Mouse (Mus musculus) forebrain, embryonic 12.5 days (tissue): ENCODE results near the gene Gm14597. TPM values are rescaled to one million over a fixed set of nuclear protein-coding genes. Genes with fewer than 3 reads are reported as not detected.
"Not testable (repeated sequence)": the region's sequence is repeated elsewhere in the genome, so short reads cannot be mapped to it uniquely, and the experiment has no call there.

Source experiments
- ATAC-seq: fragments of 200-750 bp; cut with Nextera tagmentation; 2 replicates; pipeline ENCODE4 v1.8.0; 2017; ENCODE audit warnings: moderate TSS enrichment; ENCODE audit not compliant: low FRiP score
- H3K27ac ChIP-seq: fragments of 300-500 bp; sonication (generic); 2 replicates; pipeline ENCODE4 v1.5.1; 2016; ENCODE audit warnings: mild to moderate bottlenecking
- H3K27me3 ChIP-seq: fragments of 300-500 bp; sonication (generic); 2 replicates; pipeline ENCODE4 v1.6.1; 2016; ENCODE audit warnings: mild to moderate bottlenecking
- H3K36me3 ChIP-seq: fragments of 300-500 bp; sonication (generic); replicated peaks from 2 replicates; pipeline ENCODE4 v1.6.1; 2016; ENCODE audit warnings: mild to moderate bottlenecking
- H3K4me1 ChIP-seq: fragments of 300-500 bp; sonication (generic); 2 replicates; pipeline ENCODE4 v1.6.1; 2016
- H3K4me2 ChIP-seq: fragments of 300-500 bp; sonication (generic); 2 replicates; pipeline ENCODE4 v1.6.1; 2016; ENCODE audit warnings: mild to moderate bottlenecking, moderate library complexity
- H3K4me3 ChIP-seq: fragments of 300-500 bp; sonication (generic); replicated peaks from 2 replicates; pipeline ENCODE4 v1.5.1; 2016; ENCODE audit warnings: mild to moderate bottlenecking
- H3K9ac ChIP-seq: fragments of 300-500 bp; sonication (generic); 2 replicates; pipeline ENCODE4 v1.6.1; 2016; ENCODE audit warnings: mild to moderate bottlenecking
- H3K9me3 ChIP-seq: fragments of 300-500 bp; sonication (generic); 2 replicates; pipeline ENCODE4 v1.6.1; 2016
- WGBS: fragments of 180-500 bp; shearing (Covaris S2); methylation state at CpG from one replicate; pipeline ENCODE4 v1.1.7; 2016; 5-methylcytosine and 5-hydroxymethylcytosine counted together
- polyA plus RNA-seq: library from polyadenylated mRNA; unstranded; fragments of >200 nt; fragmentation: Nextera tagmentation; extraction: Ambion mirVana; gene quantifications from 2 replicates; pipeline ENCODE4 v1.2.1, GENCODE M21; 2016

Gene Gm14597
- polyA plus RNA-seq, 1 experiment from 2014 or later, result not detected

DNA sequence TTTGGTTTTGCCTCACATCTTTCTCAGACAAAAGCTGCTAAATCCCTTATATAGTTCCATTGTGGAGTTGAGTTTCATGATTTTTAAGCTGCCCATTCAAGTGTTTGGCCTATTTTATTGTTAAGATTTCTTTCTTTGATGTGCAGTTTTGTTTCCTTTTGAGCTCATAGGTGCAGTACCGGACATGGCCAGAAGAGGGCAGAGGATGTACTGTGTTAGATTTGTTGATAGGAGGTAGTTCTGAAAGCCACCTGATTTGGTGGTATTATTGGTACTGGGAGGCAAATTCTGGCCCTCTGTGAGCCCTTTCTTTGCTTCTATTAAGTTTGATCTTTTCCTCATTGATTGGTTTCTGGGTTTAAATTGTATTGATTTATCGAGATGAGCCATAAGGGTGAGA is 8.8 kb downstream of the Gm14597 start:
- 17% methylated on average over 1 of the region's 2 CpGs for WGBS
- not testable (repeated sequence) for H3K36me3 ChIP-seq, H3K4me1 ChIP-seq, H3K9ac ChIP-seq, H3K4me2 ChIP-seq, H3K9me3 ChIP-seq, H3K27me3 ChIP-seq, H3K27ac ChIP-seq, ATAC-seq, H3K4me3 ChIP-seq

DNA sequence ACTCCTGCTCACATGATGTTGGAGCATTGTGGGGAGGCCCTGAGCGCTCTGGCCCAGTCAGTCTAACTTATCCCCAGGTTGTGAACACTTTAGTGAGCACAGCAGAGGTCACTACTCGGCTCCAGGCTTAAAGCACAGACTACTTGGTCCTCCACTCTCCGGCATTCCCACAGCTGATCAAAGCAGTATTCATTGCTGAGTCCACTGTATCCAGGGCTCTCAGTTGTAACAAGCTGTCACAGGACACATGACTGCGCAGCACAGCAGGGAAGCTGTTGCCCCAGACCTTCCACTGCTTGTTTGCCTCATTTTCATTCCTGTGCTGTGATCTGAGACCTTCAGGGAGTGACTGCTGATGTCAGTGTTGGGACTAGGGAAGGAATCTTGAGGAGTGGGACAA is 25.4 kb downstream of the Gm14597 start:
- not testable (repeated sequence) for H3K27ac ChIP-seq, H3K9me3 ChIP-seq, ATAC-seq, H3K4me3 ChIP-seq, H3K36me3 ChIP-seq, H3K4me2 ChIP-seq, H3K4me1 ChIP-seq, H3K27me3 ChIP-seq, H3K9ac ChIP-seq
- WGBS, result 58% methylated on average over 3 of the region's 4 CpGs

DNA sequence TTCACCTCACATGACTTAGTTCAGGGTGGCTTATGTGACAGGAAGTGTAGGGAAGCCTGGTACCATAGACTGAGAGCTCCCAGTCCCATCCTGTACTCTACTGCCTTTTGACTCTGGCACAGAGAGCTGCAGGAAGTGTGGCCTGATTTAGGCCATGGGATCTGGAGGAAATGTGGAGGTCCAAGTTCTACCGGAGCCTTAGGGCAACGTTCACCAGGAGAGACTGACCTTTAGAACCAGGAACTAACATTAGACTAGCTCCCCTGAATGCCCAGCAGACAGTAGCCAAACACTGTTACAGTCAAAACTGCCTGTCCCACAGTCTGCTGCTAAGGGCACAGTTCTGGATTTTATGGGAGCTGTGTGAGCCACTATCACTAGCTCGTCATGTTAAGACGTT is 27.4 kb downstream of the Gm14597 start:
- H3K9ac ChIP-seq, H3K4me3 ChIP-seq, H3K36me3 ChIP-seq, H3K27ac ChIP-seq, H3K4me2 ChIP-seq, ATAC-seq, H3K27me3 ChIP-seq, H3K9me3 ChIP-seq, H3K4me1 ChIP-seq: not testable (repeated sequence)
- WGBS, result 100% methylated on average over 2 of the region's 4 CpGs

DNA sequence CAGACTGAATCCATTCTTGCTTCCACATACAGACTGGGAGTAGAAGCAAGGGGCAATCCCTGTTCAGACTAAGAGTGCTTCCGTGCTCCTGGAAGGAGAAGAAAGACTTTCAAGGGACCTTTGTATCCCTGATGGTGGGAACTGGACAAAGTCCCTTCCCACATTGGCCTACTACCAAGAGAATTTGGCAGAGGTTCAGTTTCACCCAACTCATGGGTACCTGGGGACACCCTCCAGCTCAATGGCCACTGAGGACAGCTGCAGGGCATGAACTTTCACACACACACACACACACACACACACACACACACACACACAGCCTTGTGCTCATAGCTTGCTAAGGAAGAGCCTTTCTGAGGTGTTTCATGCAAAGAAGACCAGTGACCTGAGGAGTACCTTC is 29.5 kb downstream of the Gm14597 start:
- no peaks in the 10 kb centered on the region for H3K27me3 ChIP-seq
- no peaks in the 10 kb centered on the region for H3K36me3 ChIP-seq
- no peaks in the 10 kb centered on the region for H3K9me3 ChIP-seq
- no peak overlapping the region for H3K9ac ChIP-seq
- no peak overlapping the region for H3K4me3 ChIP-seq
- no peaks in the 10 kb centered on the region for H3K4me1 ChIP-seq
- H3K4me2 ChIP-seq, result no peak overlapping the region
- 87% methylated on average over 1 of the region's 1 CpGs for WGBS
- ATAC-seq, result no peak
- H3K27ac ChIP-seq, result no peak overlapping the region

Other genes starting within 250 kb of the Gm14597 start
- gene Mospd1, start 238.5 kb downstream of the Gm14597 start, polyA plus RNA-seq, result 52.9 and 54.4 TPM in 2 replicates
- gene Etd, start 174.1 kb downstream of the Gm14597 start, polyA plus RNA-seq, result not detected in 2 replicates
- gene Rtl8c, start 947 bp downstream of the Gm14597 start, polyA plus RNA-seq, result 61.8 and 64.2 TPM in 2 replicates
- 91.9 and 99.0 TPM in 2 replicates for gene Rtl8a, start 34.7 kb upstream of the Gm14597 start, polyA plus RNA-seq
- gene Rtl8b, start 61.4 kb upstream of the Gm14597 start, polyA plus RNA-seq, result 71.9 and 74.0 TPM in 2 replicates
- 0.32 and 0.34 TPM in 2 replicates for gene 4930502E18Rik, start 115.8 kb upstream of the Gm14597 start, polyA plus RNA-seq
- not detected in 2 replicates for gene 1700013H16Rik, start 148.9 kb upstream of the Gm14597 start, polyA plus RNA-seq
- not detected in 2 replicates for gene Zfp36l3, start 167.4 kb upstream of the Gm14597 start, polyA plus RNA-seq
- 0.64 and 0.82 TPM in 2 replicates for gene Xlr, start 188.7 kb upstream of the Gm14597 start, polyA plus RNA-seq